In the genomic region with DNA sequence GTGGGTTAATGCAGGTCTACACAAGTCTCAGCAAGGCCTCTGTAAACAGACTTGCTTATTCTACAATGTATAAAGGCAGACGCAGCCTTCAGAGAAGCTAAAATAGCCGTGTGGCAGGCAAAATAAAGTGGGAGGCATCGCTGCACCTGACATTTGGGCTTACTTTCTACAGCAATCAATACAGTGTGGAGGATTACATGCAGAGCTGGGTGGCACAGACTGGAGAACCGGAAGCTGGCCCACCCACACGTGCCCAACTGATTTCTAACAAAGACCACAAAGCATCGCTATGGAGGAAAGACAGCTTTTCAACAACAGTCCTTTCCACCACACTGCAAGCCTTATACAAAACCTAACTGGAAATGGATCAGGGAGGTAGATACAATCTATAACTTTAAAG, we compare ENCODE assay signal across 13 mouse cellular contexts. TPM values are rescaled to one million over a fixed set of nuclear protein-coding genes. Genes with fewer than 3 reads are reported as not detected.
"Had no signal": no experiment of that assay in that cellular context is flagged by ENCODE, and none has a peak within 500 bp of the region (broad histone marks: within the 10 kb centered on the region; RNA-seq: fewer than 3 reads in every experiment).

No protein-coding gene starts in this region.

- H3K4me2 ChIP-seq: limb, embryonic 13.5 days; midbrain, embryonic 12.5 days; neural tube, embryonic 13.5 days had no signal

- H3K9me3 ChIP-seq: limb, embryonic 13.5 days; midbrain, embryonic 12.5 days; neural tube, embryonic 13.5 days had no signal

- ATAC-seq: midbrain, embryonic 16.5 days had no signal

- H3K36me3 ChIP-seq: limb, embryonic 13.5 days; midbrain, embryonic 12.5 days; neural tube, embryonic 13.5 days had no signal

- H3K9ac ChIP-seq: limb, embryonic 13.5 days; liver, embryonic 14.5 days; midbrain, embryonic 12.5 days; neural tube, embryonic 13.5 days had no signal

- H3K27ac ChIP-seq: limb, embryonic 13.5 days; liver, embryonic 14.5 days; midbrain, embryonic 12.5 days; neural tube, embryonic 13.5 days had no signal

- H3K27me3 ChIP-seq: limb, embryonic 13.5 days; midbrain, embryonic 12.5 days; neural tube, embryonic 13.5 days had no signal

- H3K4me1 ChIP-seq: limb, embryonic 13.5 days; midbrain, embryonic 12.5 days; neural tube, embryonic 13.5 days had no signal

- H3K4me3 ChIP-seq: limb, embryonic 13.5 days; midbrain, embryonic 12.5 days; neural tube, embryonic 13.5 days had no signal

- DNase-seq: kidney, adult 18-20 months; kidney, postnatal 10 days; kidney, postnatal 4 days; left cerebral cortex, postnatal 4 days; lung, adult 18-20 months; right cerebral cortex, postnatal 14 days had no signal

RNA-seq across cellular contexts. Expression of gene Islr, which starts 19.6 kb away (rescaled TPM):
- total RNA-seq: megakaryocyte-erythroid progenitor cell, adult 5-6 weeks had no signal

RNA-seq across cellular contexts. Expression of gene Islr2, which starts 19.7 kb away (rescaled TPM):
- total RNA-seq: liver, adult 2 months had no signal
- polyA plus RNA-seq: liver, adult 2 months had no signal
